Mouse (Mus musculus) spleen, adult 2 months (tissue): ENCODE results near the gene Neil1.

Source experiments
- CTCF ChIP-seq: fragments of 200-500 bp; IDR thresholded peaks from 2 replicates; pipeline ENCODE4 v1.5.1; 2011; ENCODE audit warnings: mild to moderate bottlenecking, inconsistent platforms; ENCODE audit not compliant: insufficient read depth, insufficient read length, insufficient replicate concordance; ENCODE audit errors: extremely low read depth
- POLR2A ChIP-seq: fragments of 200-500 bp; IDR thresholded peaks from 2 replicates; pipeline ENCODE4 v1.6.1; 2011; ENCODE audit warnings: low read depth, low read length, inconsistent platforms

DNA sequence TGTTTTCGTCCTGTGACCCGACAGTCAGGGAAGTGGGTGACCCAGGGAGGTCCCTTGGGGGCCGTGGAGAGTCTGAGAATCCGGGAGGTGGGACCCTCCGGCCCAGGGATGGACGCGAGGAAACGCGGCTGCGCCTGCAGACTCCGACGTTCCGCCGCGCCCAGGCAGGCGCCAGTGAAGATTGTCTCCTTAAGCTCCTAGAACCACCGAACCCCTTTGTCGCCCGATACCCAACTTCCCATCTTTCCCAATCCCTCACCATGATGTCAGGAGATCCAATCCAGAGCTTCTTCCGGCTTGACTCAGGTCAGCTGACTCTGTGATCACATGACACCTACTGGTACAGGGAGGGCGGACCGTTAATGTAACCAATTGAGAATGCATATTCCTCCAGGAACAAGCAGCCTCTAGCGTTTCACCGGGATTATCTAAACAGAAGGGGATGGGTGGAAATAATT lies 9.9 kb upstream of the Neil1 start, which contains the start of gene Commd4:
- TF ChIP-seq CTCF = no peak
- no peak for TF ChIP-seq POLR2A
